Mouse (Mus musculus) erythroblast, embryonic 14.5 days (primary cell): ENCODE data around the gene Dclre1b. TPM values are rescaled to one million over a fixed set of nuclear protein-coding genes. Genes with fewer than 3 reads are reported as not detected.
A peak's percentile ranks its signal among the peaks of the same experiment; 100 is the strongest.

Source experiments
- H3K27me3 ChIP-seq: 2 replicates; pipeline ENCODE4 v1.6.1; 2012; ENCODE audit warnings: inconsistent platforms; ENCODE audit not compliant: control insufficient read depth
- H3K36me3 ChIP-seq: 2 replicates; pipeline ENCODE4 v1.6.1; 2012; ENCODE audit warnings: mild to moderate bottlenecking, inconsistent platforms; ENCODE audit not compliant: control insufficient read depth
- H3K4me1 ChIP-seq: 2 replicates; pipeline ENCODE4 v1.6.1; 2012; ENCODE audit warnings: inconsistent platforms; ENCODE audit not compliant: control insufficient read depth
- H3K4me3 ChIP-seq: replicated peaks from 2 replicates; pipeline ENCODE3; 2012; ENCODE audit warnings: moderate library complexity, mild to moderate bottlenecking, inconsistent platforms
- H3K9me3 ChIP-seq: 2 replicates; pipeline ENCODE4 v1.6.1; 2012; ENCODE audit warnings: low read length, inconsistent platforms, mixed read lengths; ENCODE audit not compliant: control insufficient read depth
- GATA1 ChIP-seq: IDR thresholded peaks from 2 replicates; pipeline ENCODE4 v1.6.1; 2012; ENCODE audit warnings: low read length, inconsistent platforms, mixed read lengths
- TAL1 ChIP-seq: IDR thresholded peaks from 3 replicates; pipeline ENCODE4 v1.6.1; 2012; ENCODE audit warnings: low read length, inconsistent platforms, mixed read lengths
- polyA plus RNA-seq: library from polyadenylated mRNA; stranded (reverse); fragments of >175 nt; gene quantifications from 2 replicates; pipeline ENCODE4 v1.2.3, GENCODE M21; 2012

Dclre1b gene
- polyA plus RNA-seq, 1 experiment: 1.2 TPM

DNA sequence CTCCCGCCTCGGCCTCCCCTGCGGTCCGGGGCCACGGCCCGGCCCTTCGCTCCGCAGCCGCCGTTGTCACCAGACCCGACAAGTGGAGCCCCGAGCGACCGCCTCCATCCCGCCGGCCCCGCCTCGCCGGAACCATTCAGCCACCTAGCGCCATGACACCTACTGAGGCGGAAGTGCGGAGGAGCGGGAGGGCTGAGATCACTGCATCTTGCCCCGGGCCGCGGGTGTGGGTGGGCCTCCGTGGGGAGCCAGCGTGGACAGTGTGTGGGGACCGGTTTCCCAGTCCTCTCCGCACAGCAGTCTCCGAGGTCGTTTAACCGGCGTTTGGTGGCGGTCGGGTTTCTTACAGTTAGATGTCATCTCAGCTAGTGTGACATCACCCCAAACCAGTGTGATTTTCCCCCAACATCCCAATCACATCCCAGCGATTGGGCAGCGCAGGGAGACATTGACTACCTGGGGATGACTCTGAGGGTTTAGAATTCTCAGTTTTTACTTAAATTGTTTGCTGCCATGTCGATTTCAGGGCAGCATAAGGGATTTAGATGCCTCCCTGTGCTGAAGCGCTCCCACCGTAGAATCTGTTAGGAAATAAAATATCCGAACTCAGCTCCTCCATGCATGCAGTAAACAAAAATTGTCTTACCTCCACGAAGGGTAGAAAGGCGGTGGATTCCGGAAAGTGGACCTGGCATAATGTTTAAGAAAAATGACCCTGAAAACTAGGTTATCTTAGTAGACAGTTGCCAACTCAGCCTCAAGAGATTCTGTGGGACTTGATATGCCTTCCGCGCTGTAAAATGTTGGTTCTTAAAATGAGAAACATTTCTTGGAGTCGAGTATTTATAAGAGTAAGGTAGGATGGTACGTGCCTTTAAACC, 17.8 kb downstream of the Dclre1b start, which contains the start of gene Hipk1:
Hipk1 (minus strand) TSS at position 334 of the 881 bp plus-strand sequence.
- H3K36me3 ChIP-seq: peaks cover 28% of the 10 kb centered on the region
- H3K4me1 ChIP-seq: peaks cover 76% of the 10 kb centered on the region
- TF ChIP-seq GATA1 (no peak), TAL1 (no peak)
- no peaks in the 10 kb centered on the region for H3K27me3 ChIP-seq
- peak within 1 kb of the TSS; percentile 70 for H3K4me3 ChIP-seq
- H3K9me3 ChIP-seq: no peaks in the 10 kb centered on the region

DNA sequence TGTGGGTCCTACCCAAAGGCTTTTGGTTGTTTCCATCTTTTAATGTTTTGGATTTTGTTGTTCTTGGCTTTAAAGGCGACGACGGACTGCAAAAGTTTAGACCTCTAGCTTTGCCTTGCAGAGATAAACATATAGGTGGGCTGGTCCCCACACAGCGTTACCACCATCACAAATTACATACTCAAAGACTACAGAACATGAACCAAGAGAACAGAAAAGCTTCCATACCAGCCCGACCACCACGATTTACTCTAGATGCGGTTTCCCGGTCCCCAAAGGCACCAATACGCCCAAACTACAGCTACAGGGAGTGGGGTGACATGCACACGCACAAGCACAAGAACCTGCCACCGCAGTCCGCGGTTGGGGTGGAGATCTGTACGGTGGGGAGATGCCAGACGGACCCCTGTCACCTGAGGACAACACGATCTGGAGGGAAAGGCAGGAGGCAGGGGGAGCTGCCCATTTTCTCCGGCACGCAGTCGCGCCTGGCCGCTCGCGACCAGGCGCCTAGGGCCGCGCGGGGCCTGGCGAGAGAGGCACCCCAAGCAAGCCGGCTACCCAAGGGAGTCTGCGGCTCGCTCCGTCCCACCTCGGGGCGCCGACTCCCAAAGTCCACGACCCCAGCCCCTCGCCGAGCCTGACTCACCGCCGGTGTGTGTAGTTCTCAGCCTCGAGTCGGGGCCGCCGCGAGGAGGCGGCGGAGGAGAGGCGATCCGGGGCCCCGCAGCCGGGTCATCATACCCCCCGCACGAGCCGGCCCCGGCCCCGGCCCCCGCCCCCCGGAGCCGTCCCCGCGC, 18.7 kb downstream of the Dclre1b start:
- H3K36me3 ChIP-seq: peaks cover 35% of the 10 kb centered on the region
- TF ChIP-seq GATA1 (no peak), TAL1 (no peak)
- H3K9me3 ChIP-seq: no peaks in the 10 kb centered on the region
- peaks cover 74% of the 10 kb centered on the region for H3K4me1 ChIP-seq
- H3K27me3 ChIP-seq: no peaks in the 10 kb centered on the region
- H3K4me3 ChIP-seq: peak overlapping the region; percentile 70

DNA sequence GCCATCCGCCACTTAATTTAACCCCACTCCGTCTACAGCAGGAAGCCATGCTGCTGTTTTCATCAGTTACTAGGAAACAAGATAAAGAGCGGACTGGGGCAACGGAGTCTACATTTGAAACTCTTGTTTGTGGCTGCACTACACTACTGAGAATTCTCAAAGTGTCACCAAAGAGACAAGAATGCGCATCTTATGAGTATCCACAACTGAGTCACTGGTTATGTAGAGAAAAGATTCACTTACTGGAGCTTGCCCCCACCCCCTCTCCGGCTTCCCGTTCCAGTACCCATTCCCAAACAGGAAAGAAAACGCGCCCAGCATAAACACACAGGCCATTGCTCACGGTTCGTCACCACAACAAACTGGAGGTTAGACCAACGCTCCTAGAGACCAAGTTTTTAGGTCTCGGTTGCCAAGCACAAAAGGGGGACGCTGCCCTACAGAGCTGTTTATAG, 19.3 kb downstream of the Dclre1b start:
- Histone ChIP-seq H3K27me3 (no peaks in the 10 kb centered on the region), H3K4me1 (peaks cover 76% of the 10 kb centered on the region), H3K36me3 (peaks cover 41% of the 10 kb centered on the region), H3K9me3 (no peaks in the 10 kb centered on the region), H3K4me3 (peak overlapping the region; percentile 70)
- TF ChIP-seq GATA1: no peak
- TF ChIP-seq TAL1: no peak

DNA sequence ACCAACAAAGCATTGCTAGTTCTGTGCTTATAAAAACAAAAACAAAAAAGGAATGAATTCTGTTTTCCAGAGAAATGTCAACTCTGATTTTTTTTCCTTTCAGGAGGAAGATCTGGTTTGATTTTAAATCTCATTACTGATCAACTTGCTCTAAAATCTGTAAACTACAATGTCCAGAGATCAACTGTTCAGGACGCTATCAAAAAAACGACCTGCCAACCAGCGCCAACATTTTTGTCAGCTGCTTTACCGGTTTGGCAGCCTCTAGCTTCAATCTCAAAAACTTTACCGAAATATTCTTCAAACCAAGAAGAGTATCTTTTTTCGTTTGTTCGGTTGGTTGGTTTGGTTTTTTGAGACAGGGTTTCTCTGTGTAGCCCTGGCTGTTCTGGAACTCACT, 20.1 kb downstream of the Dclre1b start:
- TF ChIP-seq TAL1 (no peak), GATA1 (no peak)
- Histone ChIP-seq H3K9me3 (no peaks in the 10 kb centered on the region), H3K4me3 (peak overlapping the region; percentile 70), H3K4me1 (peaks cover 75% of the 10 kb centered on the region), H3K27me3 (no peaks in the 10 kb centered on the region), H3K36me3 (peaks cover 49% of the 10 kb centered on the region)

DNA sequence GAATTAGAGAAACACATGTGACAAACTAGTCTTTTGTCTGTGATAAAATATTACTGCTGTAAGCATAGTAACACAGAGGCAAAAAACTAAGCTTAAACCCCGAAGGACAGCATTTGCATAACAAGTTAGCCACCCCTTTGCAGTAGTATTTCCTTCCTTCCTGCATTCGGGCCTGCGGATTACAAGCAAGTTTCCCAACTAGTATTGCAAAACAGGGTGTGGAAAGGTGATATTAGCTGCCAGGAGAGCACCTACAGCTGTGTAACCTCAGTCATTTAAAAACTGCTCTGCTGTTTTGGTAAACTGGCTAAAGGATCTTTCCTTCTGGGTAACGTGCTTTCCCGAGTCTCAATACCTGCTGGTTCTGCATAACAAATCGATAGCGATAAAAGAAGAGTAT, 22.0 kb downstream of the Dclre1b start:
- Histone ChIP-seq H3K36me3 (peaks cover 66% of the 10 kb centered on the region), H3K4me1 (peaks cover 72% of the 10 kb centered on the region), H3K4me3 (peak overlapping the region; percentile 46), H3K27me3 (no peaks in the 10 kb centered on the region), H3K9me3 (no peaks in the 10 kb centered on the region)
- no peak for TF ChIP-seq TAL1
- no peak for TF ChIP-seq GATA1

DNA sequence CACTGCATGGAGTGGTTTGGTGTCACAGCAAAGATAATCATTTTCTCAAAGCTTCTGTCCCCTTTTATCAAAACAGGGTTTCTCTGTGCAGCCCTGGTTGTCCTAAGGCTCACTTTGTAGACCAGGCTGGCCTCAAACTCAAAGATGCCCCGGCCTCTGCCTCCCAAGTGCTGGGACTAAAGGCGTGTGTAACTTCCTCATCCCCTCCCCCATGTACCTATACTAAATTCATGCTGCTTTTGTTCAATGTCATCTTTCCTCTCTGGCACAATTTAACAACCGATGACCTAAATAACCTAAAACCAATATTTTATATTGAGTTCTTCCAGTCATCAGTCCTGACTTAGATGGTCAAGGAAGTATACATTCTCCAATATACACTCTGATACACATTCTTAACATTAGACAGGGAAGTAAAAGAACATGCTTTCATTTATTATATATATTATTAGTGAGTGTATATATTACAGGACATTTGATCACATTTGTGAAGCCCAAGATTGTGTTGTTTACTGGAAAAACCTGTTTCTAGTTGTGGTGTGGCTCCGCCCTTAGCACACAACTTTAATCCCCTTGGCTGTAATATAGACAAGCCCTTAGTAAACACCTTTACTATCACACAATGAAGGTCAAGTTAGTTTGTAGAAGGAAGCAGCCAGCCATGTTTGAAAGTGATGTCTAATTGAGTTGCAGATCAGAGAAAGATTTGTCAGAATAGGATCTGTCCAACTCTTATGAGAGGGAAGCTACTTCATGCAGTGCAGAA, 26.2 kb downstream of the Dclre1b start:
- Histone ChIP-seq H3K27me3 (no peaks in the 10 kb centered on the region), H3K4me3 (no peak overlapping the region), H3K4me1 (peaks cover 83% of the 10 kb centered on the region), H3K9me3 (no peaks in the 10 kb centered on the region), H3K36me3 (peaks cover 91% of the 10 kb centered on the region)
- TF ChIP-seq GATA1 (no peak), TAL1 (no peak)

DNA sequence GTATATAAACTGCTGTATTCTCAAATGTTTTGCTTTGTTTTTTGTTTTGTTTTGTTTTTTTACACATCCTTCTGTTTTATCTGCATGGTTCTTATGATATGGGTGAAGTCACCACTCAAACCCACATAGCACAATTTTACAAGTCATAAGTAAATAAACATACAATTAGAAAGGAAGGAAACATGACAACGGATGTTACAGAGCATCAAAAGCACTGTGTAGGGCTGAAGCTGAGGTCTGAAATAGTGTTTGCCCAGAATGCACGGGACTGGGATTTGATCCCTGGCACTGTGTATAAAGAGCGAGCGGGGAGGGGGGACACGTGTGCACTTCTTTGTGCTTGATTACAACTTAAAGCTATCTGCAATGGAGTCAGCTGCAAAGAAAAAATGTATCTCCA, 28.5 kb downstream of the Dclre1b start:
- peaks cover 95% of the 10 kb centered on the region for H3K36me3 ChIP-seq
- H3K27me3 ChIP-seq: no peaks in the 10 kb centered on the region
- H3K4me3 ChIP-seq: no peak overlapping the region
- H3K4me1 ChIP-seq: peaks cover 73% of the 10 kb centered on the region
- H3K9me3 ChIP-seq: no peaks in the 10 kb centered on the region
- no peak for TF ChIP-seq TAL1
- no peak for TF ChIP-seq GATA1

DNA sequence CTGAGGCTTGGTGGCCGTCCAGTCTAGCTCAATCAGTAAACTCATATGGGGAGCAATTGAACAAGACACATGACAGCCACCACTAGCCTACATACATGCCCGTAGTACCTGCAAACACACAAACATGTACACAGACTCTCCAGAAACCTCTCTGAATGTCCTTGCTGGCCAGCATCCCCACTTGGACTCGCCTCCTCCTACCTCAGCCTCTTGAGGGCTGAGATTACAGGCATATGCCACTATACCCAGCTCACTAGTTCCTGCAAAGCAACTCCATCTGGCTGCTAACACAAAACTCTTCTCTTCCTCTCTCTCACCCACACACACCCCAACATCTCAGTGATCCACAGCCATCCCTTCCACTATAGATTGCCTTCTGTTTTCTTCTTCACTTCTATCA, 29.0 kb downstream of the Dclre1b start:
- no peaks in the 10 kb centered on the region for H3K9me3 ChIP-seq
- H3K4me3 ChIP-seq: no peak overlapping the region
- TF ChIP-seq GATA1: no peak
- no peak for TF ChIP-seq TAL1
- H3K27me3 ChIP-seq: no peaks in the 10 kb centered on the region
- peaks cover 96% of the 10 kb centered on the region for H3K36me3 ChIP-seq
- H3K4me1 ChIP-seq: peaks cover 73% of the 10 kb centered on the region

DNA sequence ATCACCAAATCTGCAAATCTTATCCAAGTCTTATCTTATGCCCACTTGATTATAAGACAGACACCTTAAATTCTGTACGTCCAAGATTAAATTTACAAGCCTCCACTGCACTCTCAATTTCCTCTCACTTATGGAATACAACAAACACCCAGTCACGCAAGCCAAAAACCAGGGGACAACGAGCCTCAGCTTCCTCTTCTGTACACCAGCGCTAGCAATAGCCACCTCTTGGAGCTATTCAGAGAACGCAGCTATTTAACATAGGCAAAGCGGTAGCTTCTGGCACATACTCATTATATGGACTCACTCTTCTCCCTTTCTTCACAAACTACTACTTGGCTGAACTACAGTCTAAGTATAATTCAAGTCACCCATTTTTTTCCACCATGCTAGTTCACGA, 30.1 kb downstream of the Dclre1b start:
- Histone ChIP-seq H3K9me3 (no peaks in the 10 kb centered on the region), H3K27me3 (no peaks in the 10 kb centered on the region), H3K4me1 (peaks cover 66% of the 10 kb centered on the region), H3K36me3 (peaks cover 97% of the 10 kb centered on the region), H3K4me3 (no peak overlapping the region)
- TF ChIP-seq TAL1 (no peak), GATA1 (no peak)
